Mouse (Mus musculus) erythroblast, embryonic 14.5 days (primary cell): ENCODE results near the gene Dgkh.

Experiments
- GATA1 ChIP-seq: IDR thresholded peaks from 2 replicates; pipeline ENCODE4 v1.6.1; 2012; ENCODE audit warnings: low read length, inconsistent platforms, mixed read lengths
- TAL1 ChIP-seq: IDR thresholded peaks from 3 replicates; pipeline ENCODE4 v1.6.1; 2012; ENCODE audit warnings: low read length, inconsistent platforms, mixed read lengths

DNA sequence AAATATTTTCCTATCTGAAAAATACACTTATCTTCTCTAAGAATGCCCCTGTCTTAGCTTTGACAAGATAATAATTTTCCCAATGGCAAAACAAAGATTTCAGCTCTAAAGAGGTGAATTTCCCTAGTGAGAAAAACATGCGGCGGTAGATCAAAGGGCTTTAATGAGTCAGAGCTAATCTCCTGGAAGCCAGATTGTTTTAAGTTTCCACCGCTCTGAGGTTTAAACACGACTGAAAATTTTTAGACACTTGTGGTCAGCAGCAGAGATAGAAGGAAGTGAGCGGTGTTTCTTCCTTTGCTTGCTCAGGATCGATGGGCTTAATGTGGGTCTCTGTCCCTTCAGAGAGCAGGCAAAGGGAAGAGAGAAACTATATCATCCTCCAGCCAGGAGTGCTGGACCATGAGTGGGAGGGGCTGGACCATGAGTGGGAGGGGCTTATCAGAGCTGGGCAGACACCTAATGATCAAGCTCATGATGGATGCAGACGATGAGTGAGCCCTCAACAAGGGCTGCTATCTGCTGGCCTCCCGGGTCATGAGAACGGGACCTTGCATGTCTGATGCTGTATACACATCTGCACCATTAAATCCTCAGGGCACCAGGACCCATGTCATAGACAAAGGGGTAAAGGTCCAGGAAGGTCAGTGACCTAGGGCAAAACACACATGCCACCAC is 120.3 kb downstream of the Dgkh start:
- TF ChIP-seq TAL1 (no peak), GATA1 (no peak)
